Mouse (Mus musculus) thymus, adult 2 months (tissue): ENCODE results near the gene Tmed10.

ENCODE experiments used
- CTCF ChIP-seq: fragments of 200-500 bp; IDR thresholded peaks from 2 replicates; pipeline ENCODE4 v1.5.1; 2012; ENCODE audit warnings: mild to moderate bottlenecking, control low read depth, low read length, moderate library complexity, borderline replicate concordance; ENCODE audit not compliant: control insufficient read depth, poor library complexity, insufficient read depth; ENCODE audit errors: extremely low read depth
- POLR2A ChIP-seq: fragments of 200-500 bp; IDR thresholded peaks from 2 replicates; pipeline ENCODE4 v1.6.1; 2012; ENCODE audit warnings: mild to moderate bottlenecking, low read length, control low read depth, moderate library complexity; ENCODE audit not compliant: control insufficient read depth, poor library complexity, insufficient read depth; ENCODE audit errors: extremely low read depth

DNA sequence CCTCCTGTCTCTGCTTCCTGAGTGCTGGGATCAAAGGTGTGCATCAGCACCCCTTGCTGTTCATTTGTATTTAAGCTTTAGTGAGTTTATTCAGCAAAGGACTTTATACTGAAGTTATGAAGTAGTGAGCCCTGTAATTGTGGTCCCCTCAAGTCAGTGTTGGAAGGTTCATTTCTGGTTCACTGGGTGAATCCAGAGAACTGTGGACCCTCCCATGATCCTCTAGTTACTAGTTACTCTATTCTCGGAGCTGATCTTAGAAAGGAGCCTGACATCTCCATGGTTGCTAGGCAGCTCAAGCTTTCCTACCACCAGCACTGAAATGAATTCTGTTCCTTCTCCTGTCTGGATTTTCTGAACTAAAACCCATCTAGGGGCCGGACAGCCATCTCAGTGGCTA, 79.1 kb downstream of the Tmed10 start:
- TF ChIP-seq CTCF (no peak), POLR2A (no peak)
